Mouse (Mus musculus) 3T3-L1 (cell line): ENCODE results near the gene Mgp.

Experiments
- DNase-seq: peaks from one replicate; pipeline ENCODE4 v3.0.0-alpha.2; 2015; ENCODE audit warnings: low read depth, low spot score

Gene Mgp

GRCm38 (mm10) chr6:136875670-136876069 lies at the start of gene Mgp:
Gene Mgp, minus strand, starts transcription at chr6:136875823.
- DNase-seq, result peak; percentile 47

GRCm38 (mm10) chr6:136925049-136925448 lies 49.4 kb upstream of the Mgp start:
- DNase-seq, result no peak

GRCm38 (mm10) chr6:136923532-136923931 lies 47.9 kb upstream of the Mgp start, which contains the start of gene Pde6h:
Gene Pde6h, plus strand, starts transcription at chr6:136923832.
- no peak for DNase-seq

GRCm38 (mm10) chr6:136922871-136923270 lies 47.2 kb upstream of the Mgp start:
- no peak for DNase-seq

GRCm38 (mm10) chr6:136922080-136922479 lies 46.5 kb upstream of the Mgp start, which contains the start of gene Erp27:
Gene Erp27, minus strand, starts transcription at chr6:136922180.
- DNase-seq, result no peak

- DNase-seq, result no peak
Observed at GRCm38 (mm10) chr6:136921601-136922000, 46.0 kb upstream of the Mgp start.

GRCm38 (mm10) chr6:136920320-136921257 lies 45.0 kb upstream of the Mgp start:
- peak; percentile 88 for DNase-seq

GRCm38 (mm10) chr6:136917885-136918284 lies 42.3 kb upstream of the Mgp start:
- DNase-seq, result no peak

- DNase-seq, result no peak
Observed at GRCm38 (mm10) chr6:136915721-136916395, 40.2 kb upstream of the Mgp start.

- no peak for DNase-seq
Observed at GRCm38 (mm10) chr6:136914234-136914633, 38.6 kb upstream of the Mgp start.

- DNase-seq, result no peak
Observed at GRCm38 (mm10) chr6:136913384-136914126, 37.9 kb upstream of the Mgp start.

GRCm38 (mm10) chr6:136912751-136913265 lies 37.2 kb upstream of the Mgp start:
- DNase-seq, result no peak

- DNase-seq, result no peak
Observed at GRCm38 (mm10) chr6:136910247-136910890, 34.7 kb upstream of the Mgp start.

- no peak for DNase-seq
Observed at GRCm38 (mm10) chr6:136906937-136907293, 31.3 kb upstream of the Mgp start.

GRCm38 (mm10) chr6:136906283-136906936 lies 30.8 kb upstream of the Mgp start:
- no peak for DNase-seq

- peak; percentile 32 for DNase-seq
Observed at GRCm38 (mm10) chr6:136903885-136904470, 28.4 kb upstream of the Mgp start.

GRCm38 (mm10) chr6:136902527-136902926 lies 26.9 kb upstream of the Mgp start:
- no peak for DNase-seq

GRCm38 (mm10) chr6:136901010-136901409 lies 25.4 kb upstream of the Mgp start:
- no peak for DNase-seq

- peak; percentile 81 for DNase-seq
Observed at GRCm38 (mm10) chr6:136900369-136901009, 24.9 kb upstream of the Mgp start.

GRCm38 (mm10) chr6:136898954-136899353 lies 23.3 kb upstream of the Mgp start:
- peak; percentile 47 for DNase-seq
